Mouse (Mus musculus) bone marrow, adult 2 months (tissue): ENCODE results near the gene Sult6b1. TPM values are rescaled to one million over a fixed set of nuclear protein-coding genes. Genes with fewer than 3 reads are reported as not detected.

ENCODE experiments used
- H3K27ac ChIP-seq: fragments of 200-500 bp; 2 replicates; pipeline ENCODE4 v1.5.1; 2012; ENCODE audit warnings: low read depth, mild to moderate bottlenecking, control low read depth, inconsistent platforms, low read length; ENCODE audit not compliant: control insufficient read depth, poor library complexity, insufficient read depth
- H3K4me1 ChIP-seq: fragments of 200-500 bp; 2 replicates; pipeline ENCODE4 v1.6.1; 2011; ENCODE audit warnings: low read length; ENCODE audit not compliant: control insufficient read depth, insufficient read depth
- H3K4me3 ChIP-seq: fragments of 200-500 bp; replicated peaks from 2 replicates; pipeline ENCODE3; 2011; ENCODE audit warnings: mild to moderate bottlenecking, low read depth, low read length, control low read depth; ENCODE audit not compliant: control insufficient read depth
- CTCF ChIP-seq: fragments of 200-500 bp; IDR thresholded peaks from 2 replicates; pipeline ENCODE4 v1.5.1; 2011; ENCODE audit warnings: low read length, control low read depth; ENCODE audit not compliant: control insufficient read depth, insufficient read depth
- POLR2A ChIP-seq: fragments of 200-500 bp; IDR thresholded peaks from 2 replicates; pipeline ENCODE4 v1.6.1; 2011; ENCODE audit warnings: low read depth, mild to moderate bottlenecking, control low read depth, low read length, borderline replicate concordance; ENCODE audit not compliant: control insufficient read depth
- WGBS: fragments of 180-500 bp; shearing (Covaris S2); methylation state at CpG from one replicate; pipeline ENCODE4 v1.1.7; 2018; 5-methylcytosine and 5-hydroxymethylcytosine counted together
- polyA plus RNA-seq: library from polyadenylated mRNA; stranded (reverse); fragments of >200 nt; gene quantifications from 2 replicates; pipeline ENCODE4 v1.2.4, GENCODE M21; 2011; ENCODE audit warnings: low replicate concordance; ENCODE audit not compliant: missing spikeins, insufficient read depth, insufficient read length

Sult6b1 gene
- polyA plus RNA-seq, 1 experiment: not detected

- TF ChIP-seq CTCF (peak; percentile 50), POLR2A (no peak)
Observed at GRCm38 (mm10) chr17:78895394-78895793, 11.4 kb downstream of the Sult6b1 start.

DNA sequence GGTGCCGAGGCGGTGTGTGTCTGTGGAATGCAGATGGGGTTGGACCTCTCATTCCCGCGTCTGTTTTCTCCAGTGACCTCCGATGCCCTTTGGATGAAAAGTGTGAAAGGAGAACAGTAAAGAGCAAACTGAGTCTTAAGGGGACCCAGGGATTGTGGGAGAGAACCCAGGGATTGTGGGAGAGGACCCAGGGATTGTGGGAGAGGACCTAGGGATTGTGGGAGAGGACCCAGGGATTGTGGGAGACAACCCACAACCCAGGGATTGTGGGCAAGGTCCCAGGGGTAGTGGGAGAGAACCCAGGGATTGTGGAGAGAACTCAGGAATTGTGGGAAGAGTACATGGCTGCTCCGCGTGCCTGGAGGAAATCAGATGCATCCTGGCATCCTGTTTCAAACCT, 11.8 kb downstream of the Sult6b1 start:
- Histone ChIP-seq H3K4me1 (no peaks in the 10 kb centered on the region; the same call in 1 of the 2 replicates), H3K27ac (no peak overlapping the region), H3K4me3 (no peak overlapping the region)
- TF ChIP-seq CTCF: no peak
- no peak for TF ChIP-seq POLR2A
- WGBS: 61% methylated on average over 7 of the region's 7 CpGs

More at GRCm38 (mm10) chr17:78895394-78895793, 11.4 kb downstream of the Sult6b1 start:
- H3K4me1 ChIP-seq: no peaks in the 10 kb centered on the region; the same call in 1 of the 2 replicates
- H3K4me3 ChIP-seq: no peak overlapping the region
- under 1% methylated on average over 8 of the region's 8 CpGs for WGBS
- no peak overlapping the region for H3K27ac ChIP-seq

- Histone ChIP-seq H3K4me3 (no peak overlapping the region), H3K4me1 (no peaks in the 10 kb centered on the region; the same call in 1 of the 2 replicates), H3K27ac (no peak overlapping the region)
- 37% methylated on average over 9 of the region's 9 CpGs for WGBS
- TF ChIP-seq POLR2A (no peak), CTCF (no peak)
Observed at GRCm38 (mm10) chr17:78891020-78891419, 15.8 kb downstream of the Sult6b1 start.

GRCm38 (mm10) chr17:78889184-78889583, 17.6 kb downstream of the Sult6b1 start:
- no peak overlapping the region for H3K4me3 ChIP-seq
- TF ChIP-seq POLR2A (no peak), CTCF (no peak)
- 66% methylated on average over 3 of the region's 3 CpGs for WGBS
- H3K27ac ChIP-seq: no peak overlapping the region
- H3K4me1 ChIP-seq: no peaks in the 10 kb centered on the region; the same call in 1 of the 2 replicates

DNA sequence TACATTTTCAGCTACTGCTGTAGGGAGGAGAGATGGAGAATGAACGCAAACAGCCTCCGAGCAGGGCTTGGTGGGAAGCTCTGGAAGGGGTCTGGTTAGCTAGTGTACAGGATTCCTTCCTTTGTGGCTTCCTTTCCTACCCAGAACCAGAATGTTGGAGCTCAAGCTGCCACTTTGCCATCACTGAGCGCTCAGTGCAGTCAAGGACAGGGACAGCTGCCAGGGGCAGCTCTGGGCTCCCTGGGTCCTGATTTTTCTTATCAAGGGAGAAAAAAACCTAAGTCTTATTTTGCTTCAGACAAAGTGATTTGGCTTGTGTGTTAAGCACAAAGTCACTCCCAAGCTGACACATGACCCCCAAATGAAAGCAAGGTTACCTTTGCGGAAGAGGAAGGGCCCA, 18.2 kb downstream of the Sult6b1 start:
- Histone ChIP-seq H3K27ac (no peak overlapping the region), H3K4me1 (no peaks in the 10 kb centered on the region; the same call in 1 of the 2 replicates), H3K4me3 (no peak overlapping the region)
- TF ChIP-seq CTCF: no peak
- TF ChIP-seq POLR2A: no peak
- 67% methylated on average over 4 of the region's 4 CpGs for WGBS

DNA sequence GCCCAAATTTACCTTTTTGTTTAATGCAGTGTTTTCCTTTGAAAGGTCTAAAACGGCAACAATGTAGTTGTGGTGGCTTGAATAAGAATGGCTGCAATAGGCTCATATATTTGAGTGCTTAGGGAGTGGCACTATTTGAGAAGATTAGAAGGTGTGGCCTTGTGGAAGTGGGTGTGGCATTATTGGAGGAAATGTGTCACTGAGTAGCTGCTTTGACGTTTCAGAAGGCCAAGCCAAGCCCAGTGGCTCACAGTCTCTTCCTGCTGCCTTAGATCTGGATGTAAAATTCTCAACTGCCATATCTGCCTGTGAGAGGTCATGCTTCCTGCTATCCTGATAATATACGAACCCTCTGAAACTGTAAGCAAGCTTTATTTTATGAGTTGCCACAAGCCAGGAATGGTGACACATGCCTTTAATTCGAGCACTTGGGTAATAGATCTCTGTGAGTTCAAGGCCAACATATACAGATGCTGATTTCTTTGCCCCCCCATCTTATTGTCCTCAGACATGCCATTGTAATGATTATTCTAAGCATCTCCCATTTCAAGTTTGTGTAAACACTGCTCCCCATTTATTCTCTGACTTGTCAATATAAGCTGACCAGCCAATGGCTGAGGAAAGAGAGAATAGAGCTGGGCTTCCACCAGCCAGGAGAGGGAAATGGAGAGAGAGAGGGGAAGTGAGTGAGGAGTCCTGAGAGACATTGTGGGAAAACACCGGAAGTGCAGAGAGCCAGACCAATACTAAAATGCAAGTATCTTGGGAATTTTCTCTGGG, 21.3 kb downstream of the Sult6b1 start:
- H3K4me1 ChIP-seq: no peaks in the 10 kb centered on the region; the same call in 1 of the 2 replicates
- no peak overlapping the region for H3K27ac ChIP-seq
- no peak overlapping the region for H3K4me3 ChIP-seq
- TF ChIP-seq POLR2A: no peak
- TF ChIP-seq CTCF: no peak
- 82% methylated on average over 5 of the region's 5 CpGs for WGBS

DNA sequence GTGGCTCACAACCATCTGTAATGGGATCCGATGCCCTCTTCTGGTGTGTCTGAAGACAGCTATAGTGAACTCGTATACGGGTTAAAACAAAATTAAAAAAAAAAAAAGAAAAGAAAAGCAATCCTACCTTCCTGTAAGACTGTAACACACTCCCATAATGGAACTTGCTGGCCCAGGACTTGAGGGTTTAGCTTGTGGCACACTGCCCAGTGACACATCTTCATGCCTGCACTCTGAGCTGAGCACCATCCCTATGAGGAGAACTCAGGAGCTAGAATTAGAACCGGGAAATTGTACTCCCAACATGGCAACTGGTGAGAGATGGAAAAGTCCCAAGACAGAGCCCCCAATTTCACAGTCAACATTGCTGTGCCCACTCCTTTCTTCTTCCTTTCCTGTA, 23.5 kb downstream of the Sult6b1 start:
- H3K4me3 ChIP-seq: no peak overlapping the region
- 85% methylated on average over 4 of the region's 4 CpGs for WGBS
- no peak for TF ChIP-seq POLR2A
- TF ChIP-seq CTCF: no peak
- H3K4me1 ChIP-seq: no peaks in the 10 kb centered on the region; the same call in 1 of the 2 replicates
- no peak overlapping the region for H3K27ac ChIP-seq

- TF ChIP-seq POLR2A (peak; percentile 74; the same call in 1 of the 2 replicates), CTCF (no peak)
- under 1% methylated on average over 28 of the region's 28 CpGs for WGBS
- Histone ChIP-seq H3K27ac (peak within 1 kb of the TSS; percentile 18), H3K4me1 (no peaks in the 10 kb centered on the region; the same call in 1 of the 2 replicates), H3K4me3 (peak within 1 kb of the TSS; percentile 77)
Observed at GRCm38 (mm10) chr17:78882401-78883112, 24.2 kb downstream of the Sult6b1 start, which contains the start of gene Eif2ak2. Gene Eif2ak2, minus strand, starts transcription at chr17:78882573.
